Mouse (Mus musculus): ENCODE measurements around the gene Capn2.

Gene Capn2

GRCm38 (mm10) chr1:182458556-182458955, 58.9 kb downstream of the Capn2 start:
- no peak for DNase-seq

GRCm38 (mm10) chr1:182455080-182455479, 62.3 kb downstream of the Capn2 start:
- no peak for DNase-seq

- no peak for DNase-seq
These were observed 64.9 kb downstream of the Capn2 start for GRCm38 (mm10) chr1:182452473-182452872.

- no peak for DNase-seq
These were observed 69.0 kb downstream of the Capn2 start for GRCm38 (mm10) chr1:182448276-182449035.

GRCm38 (mm10) chr1:182444116-182444515, 73.3 kb downstream of the Capn2 start:
- no peak for DNase-seq

- DNase-seq = no peak
These were observed 75.5 kb downstream of the Capn2 start for GRCm38 (mm10) chr1:182441791-182442473.

- no peak for DNase-seq
These were observed 77.7 kb downstream of the Capn2 start for GRCm38 (mm10) chr1:182439546-182440222.

- DNase-seq = no peak
These were observed 80.7 kb downstream of the Capn2 start for GRCm38 (mm10) chr1:182436746-182437145.

- no peak for DNase-seq
These were observed 85.3 kb downstream of the Capn2 start for GRCm38 (mm10) chr1:182432059-182432458.

- DNase-seq = no peak
These were observed 86.7 kb downstream of the Capn2 start for GRCm38 (mm10) chr1:182430676-182431075.

- no peak for DNase-seq
These were observed 87.6 kb downstream of the Capn2 start for GRCm38 (mm10) chr1:182429826-182430225.

- no peak for DNase-seq
These were observed 90.0 kb downstream of the Capn2 start for GRCm38 (mm10) chr1:182427426-182427825.

GRCm38 (mm10) chr1:182426444-182426843, 91.0 kb downstream of the Capn2 start:
- DNase-seq = no peak

- DNase-seq = no peak
These were observed 92.2 kb downstream of the Capn2 start for GRCm38 (mm10) chr1:182425176-182425575.

- DNase-seq = no peak
These were observed 93.1 kb downstream of the Capn2 start for GRCm38 (mm10) chr1:182424274-182424673.

GRCm38 (mm10) chr1:182419481-182419880, 97.9 kb downstream of the Capn2 start:
- no peak for DNase-seq
